Mouse (Mus musculus) retina, postnatal 1 day (tissue): Measurements from ENCODE around the gene Gm11985.

Source experiments
- DNase-seq: peaks from one replicate; pipeline ENCODE4 v3.0.0-alpha.2; 2012

The Gm11985 gene

DNA sequence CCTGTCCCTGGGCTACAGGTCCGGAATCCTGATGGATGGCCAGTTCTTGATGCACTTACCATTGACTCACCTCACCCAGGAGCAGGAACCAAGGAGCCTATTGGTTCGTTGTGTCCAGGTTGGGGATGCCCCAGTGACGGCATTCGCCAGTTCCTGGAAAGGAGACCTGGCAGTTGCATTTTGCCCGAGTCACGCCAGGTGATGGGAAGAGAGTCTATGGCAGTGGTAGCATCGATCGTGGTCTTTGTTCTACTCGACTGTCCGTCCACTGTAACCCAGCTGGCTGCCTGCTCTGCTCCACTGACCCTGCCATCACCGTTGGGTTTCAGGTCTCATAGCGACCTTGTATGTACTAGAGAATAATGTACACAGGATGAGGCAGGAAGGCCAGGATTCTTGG lies 36.0 kb downstream of the Gm11985 start:
- no peak for DNase-seq

DNA sequence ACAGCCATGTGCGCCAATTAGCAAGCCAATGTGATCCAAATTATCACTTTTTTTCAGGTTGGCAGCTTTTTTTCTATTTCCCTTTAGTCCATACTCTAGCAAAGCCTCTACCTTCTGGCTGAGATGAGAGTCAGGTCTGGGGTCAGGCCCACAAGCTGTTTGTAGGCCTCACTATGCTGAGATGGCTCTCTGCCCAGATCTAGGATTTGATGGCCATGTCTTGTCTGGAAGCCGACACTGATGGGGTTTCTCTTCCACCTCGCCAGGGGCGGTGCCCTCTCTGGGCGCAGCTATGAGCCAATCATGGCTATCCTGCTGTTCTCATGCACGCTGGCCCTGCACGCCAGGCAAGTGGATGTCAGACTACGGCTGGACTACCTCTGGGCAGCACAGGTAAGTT lies 37.9 kb downstream of the Gm11985 start:
- no peak for DNase-seq

DNA sequence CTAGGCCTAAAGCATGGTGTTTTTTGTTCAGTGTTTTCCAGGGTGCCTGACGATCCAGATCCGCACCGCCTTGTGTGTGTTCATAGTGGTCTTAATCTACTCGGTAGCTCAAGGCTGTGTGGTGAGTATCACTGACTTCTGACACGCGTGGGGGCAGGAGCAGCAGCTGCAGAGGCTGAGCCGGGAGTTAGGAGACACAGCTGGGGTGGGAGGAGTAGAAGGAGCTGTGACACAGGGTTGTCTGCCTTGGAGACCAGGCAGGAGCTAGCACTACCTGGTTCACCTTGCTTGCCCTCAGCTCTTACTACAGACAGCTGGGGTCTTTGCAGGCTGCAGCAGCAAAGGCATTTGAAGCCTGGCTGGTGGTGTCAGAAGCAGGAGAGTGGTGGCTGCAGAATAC lies 38.9 kb downstream of the Gm11985 start:
- DNase-seq, result no peak

DNA sequence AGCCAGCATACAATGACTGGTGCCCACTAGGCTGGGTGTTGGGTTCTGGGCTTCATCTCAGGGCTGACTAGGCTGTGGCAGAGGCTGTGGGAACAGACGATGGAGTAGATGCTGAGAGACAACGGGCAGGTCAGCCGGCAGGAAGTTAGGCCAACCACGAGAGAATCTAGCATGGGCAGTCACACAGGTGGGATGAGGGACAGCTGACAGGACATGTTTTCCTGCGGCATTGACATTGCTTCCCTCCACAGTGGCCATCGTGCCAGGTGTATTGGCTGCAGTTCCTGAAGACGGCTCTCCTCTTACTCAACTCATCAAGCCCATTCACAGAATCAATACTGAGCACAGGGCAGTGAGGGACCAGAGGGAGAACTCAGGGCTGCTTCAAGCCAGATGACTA lies 40.4 kb downstream of the Gm11985 start:
- DNase-seq, result no peak

DNA sequence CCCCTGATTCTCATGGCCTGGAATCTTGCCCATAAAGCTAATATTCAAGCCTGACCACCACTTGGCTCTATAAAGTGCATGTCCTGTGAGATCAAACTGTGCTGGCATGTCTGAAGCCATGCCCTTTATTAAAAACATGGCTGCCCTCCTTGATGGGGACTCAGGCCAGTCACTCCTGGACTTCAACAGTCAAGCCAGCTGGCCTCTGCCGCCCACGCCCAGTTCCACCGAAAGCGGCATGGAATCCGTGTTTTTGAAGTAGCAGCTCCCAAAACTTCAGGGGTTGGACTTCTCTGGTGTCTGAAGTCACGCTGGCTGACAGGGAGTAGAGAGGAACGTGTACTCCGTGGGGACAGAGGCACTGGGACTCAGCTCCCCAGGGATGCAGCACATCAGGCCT lies 40.8 kb downstream of the Gm11985 start:
- DNase-seq, result no peak

DNA sequence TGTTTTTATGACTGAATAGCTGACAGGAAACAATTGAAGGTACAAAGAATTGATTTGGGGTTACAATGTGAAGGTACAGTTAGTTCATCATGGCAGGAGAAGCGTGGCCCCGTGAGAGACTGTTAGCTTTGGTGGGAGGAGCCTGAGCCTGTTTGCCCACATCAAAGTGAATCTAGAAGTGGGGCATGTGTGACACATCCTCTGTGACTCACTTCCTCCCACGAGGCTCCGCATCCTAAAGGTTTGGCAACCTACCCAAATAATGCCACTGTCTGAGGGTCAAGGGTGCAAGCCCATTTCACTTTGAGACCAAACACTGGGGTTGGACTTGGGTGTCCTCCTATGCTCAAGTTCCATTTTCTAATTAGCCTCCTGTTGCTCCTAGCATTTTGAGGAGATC lies 43.1 kb downstream of the Gm11985 start:
- DNase-seq, result no peak

DNA sequence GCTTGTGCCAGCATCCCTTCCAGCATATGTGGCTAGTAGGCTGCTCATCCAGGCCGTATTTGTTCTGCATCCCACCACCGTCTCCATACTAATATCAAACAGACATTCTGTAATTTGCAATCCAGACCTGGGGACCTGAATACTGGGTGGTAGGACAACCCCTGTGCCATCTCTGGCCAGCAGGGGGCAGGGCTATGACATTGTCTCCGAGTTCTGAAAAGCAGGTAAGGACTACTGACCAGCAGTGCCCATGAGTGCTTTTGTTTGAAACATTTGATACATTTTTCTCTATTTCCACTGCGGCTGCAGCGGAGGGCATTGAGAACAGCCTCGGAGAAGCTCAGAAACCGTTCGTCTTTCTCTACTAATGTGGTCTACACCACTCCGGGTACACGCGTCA lies 44.0 kb downstream of the Gm11985 start:
- DNase-seq, result peak; percentile 25

DNA sequence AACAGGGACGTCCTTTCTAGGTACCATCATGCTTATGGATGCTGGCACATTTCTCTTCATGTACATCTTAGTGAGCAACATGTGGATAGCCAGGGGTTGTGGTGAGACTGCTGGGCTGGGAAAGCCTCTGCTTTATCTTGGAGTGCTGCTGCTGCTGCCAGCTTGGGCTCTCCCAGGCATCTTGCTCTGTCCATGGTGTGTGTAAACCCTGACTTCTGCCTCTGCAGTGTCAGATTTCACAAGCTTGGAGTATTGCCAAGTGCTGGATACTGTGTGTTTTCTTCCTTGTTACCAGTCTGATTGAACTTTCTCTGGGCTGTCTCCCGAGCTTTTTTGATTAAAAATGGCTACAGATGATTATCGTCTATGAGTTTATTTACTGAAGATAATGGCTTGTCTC lies 45.6 kb downstream of the Gm11985 start:
- no peak for DNase-seq

DNA sequence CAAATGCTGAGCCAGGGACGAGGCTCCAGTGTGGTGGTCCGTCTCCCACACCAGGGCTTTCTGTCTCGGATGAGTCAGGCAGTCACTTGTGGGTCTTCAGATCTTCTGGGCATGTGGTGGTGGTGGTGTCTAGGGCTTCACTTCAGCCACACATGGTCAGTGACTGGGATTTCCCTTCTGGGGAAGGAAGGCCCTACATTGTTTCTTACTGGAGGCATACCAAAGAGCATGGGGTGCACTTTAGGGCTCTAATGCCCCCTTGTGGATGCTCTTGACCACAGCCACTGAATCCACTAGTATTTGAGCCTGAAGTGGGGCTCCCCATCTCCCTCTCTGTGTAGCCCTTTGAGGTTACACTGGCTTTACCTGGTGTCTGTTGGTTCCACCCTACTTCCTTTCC lies 47.9 kb downstream of the Gm11985 start:
- DNase-seq, result peak; percentile 70

DNA sequence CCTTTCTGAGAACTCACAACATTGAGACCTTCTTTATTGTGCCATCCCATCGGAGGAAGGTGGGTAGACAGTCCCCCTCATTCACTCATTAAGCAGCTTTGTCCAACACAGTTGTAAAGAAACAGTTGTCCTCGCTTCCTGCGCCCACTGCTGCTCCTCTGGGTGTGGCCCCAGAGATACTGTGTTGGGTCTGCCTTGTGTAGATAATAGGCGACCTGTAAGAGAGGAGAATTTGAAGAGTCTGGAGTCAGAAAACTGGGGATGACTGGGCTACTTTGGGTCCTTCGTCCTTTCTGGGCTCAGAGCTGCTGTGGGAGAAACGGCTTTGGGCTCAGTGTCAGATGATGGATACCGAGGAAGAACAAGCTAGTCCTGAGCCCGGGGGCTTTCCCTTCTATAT lies 50.0 kb downstream of the Gm11985 start:
- DNase-seq, result no peak

DNA sequence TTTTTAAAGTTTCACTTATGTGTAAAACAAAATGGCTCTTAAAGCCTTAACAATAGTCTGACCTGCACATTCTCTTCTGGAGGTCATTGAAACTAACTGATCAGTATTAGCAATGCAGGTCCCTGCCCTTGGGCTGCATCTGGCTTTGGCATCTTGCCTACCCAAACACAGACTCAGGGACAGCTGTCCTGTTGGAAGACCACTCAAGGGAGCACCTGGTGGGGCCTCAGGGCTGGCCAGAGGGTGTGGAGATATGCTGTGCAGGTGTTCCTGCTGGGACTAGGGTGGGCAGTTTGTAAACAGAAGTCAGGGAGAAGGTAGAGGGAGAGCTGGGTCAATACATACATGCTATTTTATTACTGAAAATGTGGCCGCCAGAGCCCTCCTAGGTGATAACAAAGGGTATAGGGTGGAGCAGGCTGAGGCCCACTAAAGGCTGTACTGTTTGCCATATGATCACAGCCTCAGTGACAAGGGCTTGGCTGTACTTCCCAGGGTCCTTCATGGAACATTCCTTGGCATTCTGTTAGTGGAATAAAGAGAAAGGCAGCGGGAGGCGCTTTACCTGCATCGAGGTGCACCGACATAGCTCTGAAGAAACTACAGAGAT lies 52.0 kb downstream of the Gm11985 start:
- no peak for DNase-seq

DNA sequence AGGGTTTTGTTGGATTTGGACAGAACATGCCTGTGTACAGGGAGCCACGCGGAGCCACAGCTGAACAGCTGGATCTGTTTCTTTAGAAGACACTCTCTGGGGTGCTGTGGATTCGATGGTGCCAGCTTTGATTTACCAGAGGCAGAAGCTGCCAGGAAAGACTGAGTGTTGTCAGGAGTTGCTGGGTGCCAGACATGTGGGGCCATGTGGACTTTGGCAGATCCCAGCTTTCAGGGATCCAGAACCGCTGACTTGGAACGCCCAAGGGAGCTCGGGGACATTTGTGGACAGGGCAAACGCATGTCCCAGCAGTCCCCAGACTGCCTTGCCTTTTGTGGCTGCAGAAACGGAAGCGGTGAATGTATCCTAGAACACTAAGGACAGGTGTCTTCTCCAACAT lies 52.6 kb downstream of the Gm11985 start:
- no peak for DNase-seq

DNA sequence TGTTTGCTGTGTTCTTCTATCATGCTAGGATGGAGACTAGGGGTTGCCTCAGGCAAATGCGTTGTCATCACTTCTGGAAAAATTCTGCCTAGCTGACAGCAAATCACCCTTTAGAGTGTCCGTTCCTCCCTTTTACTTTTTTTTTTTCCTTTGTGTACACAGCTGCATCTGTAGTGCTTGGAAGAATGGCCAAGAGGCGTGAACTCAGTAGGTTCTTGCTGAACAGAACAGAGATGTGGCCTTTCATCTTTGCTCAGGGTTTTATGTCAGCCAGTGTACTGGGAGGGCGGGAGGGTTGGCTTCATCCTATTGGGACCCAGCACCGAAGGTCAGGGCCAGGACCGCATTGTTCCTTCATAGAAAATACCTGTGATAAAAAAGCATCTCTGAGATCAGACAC lies 53.1 kb downstream of the Gm11985 start:
- DNase-seq, result no peak

DNA sequence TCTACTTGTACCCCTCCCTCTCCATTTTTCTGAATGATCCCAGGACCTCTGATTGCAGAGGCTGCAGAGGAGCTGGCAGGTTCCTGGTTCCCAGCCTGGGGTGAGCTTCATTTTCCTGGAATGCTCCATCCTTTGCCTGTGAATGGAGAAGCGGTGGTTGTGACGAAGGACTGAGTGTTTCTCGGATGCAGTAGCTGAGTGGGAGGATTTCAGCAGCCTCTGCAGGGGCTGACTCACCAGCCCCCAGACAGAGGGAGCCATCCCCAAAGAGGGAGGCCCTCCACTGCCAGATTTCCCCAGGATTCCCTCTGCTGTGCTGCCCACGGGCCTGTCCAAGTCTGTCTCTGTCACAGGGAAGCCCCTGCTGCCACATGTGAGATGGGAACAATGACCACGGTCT lies 54.0 kb downstream of the Gm11985 start:
- no peak for DNase-seq

DNA sequence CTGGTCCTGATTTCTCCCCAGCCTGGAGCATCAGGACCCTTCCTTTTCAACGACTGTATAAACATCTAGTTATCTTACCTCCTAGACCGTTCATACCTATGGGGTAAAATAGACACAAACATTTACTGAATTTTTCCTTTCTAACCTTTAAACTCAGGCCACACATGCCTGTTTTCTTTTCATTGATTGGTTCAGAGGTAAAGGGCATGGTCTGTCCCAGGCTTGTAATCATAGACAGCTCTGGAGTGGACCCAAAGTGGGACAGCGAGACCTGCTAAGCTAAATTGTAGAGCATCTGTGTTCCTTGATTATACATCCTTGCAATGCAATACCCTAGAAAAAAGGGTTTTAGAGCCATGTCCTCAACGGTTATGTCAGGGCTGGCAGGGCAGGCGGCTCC lies 54.6 kb downstream of the Gm11985 start:
- no peak for DNase-seq
